Mouse (Mus musculus) liver, embryonic 12.5 days (tissue): Measurements from ENCODE around the gene Fhit. TPM values are rescaled to one million over a fixed set of nuclear protein-coding genes. Genes with fewer than 3 reads are reported as not detected.
A peak's percentile ranks its signal among the peaks of the same experiment; 100 is the strongest.

Experiments used
- ATAC-seq: fragments of 200-750 bp; cut with Nextera tagmentation; 2 replicates; pipeline ENCODE4 v1.8.0; 2017; ENCODE audit warnings: moderate number of reproducible peaks, mild to moderate bottlenecking, moderate library complexity
- H3K27ac ChIP-seq: fragments of 300-500 bp; sonication (generic); 2 replicates; pipeline ENCODE4 v1.5.1; 2016; ENCODE audit warnings: mild to moderate bottlenecking
- H3K27me3 ChIP-seq: fragments of 300-500 bp; sonication (generic); replicated peaks from 2 replicates; pipeline ENCODE4 v1.6.1; 2016; ENCODE audit warnings: mild to moderate bottlenecking, moderate library complexity
- H3K36me3 ChIP-seq: fragments of 300-500 bp; sonication (generic); 2 replicates; pipeline ENCODE4 v1.6.1; 2016; ENCODE audit warnings: mild to moderate bottlenecking, moderate library complexity
- H3K4me1 ChIP-seq: fragments of 300-500 bp; sonication (generic); 2 replicates; pipeline ENCODE4 v1.6.1; 2016
- H3K4me2 ChIP-seq: fragments of 300-500 bp; sonication (generic); 2 replicates; pipeline ENCODE4 v1.6.1; 2016; ENCODE audit warnings: mild to moderate bottlenecking, moderate library complexity
- H3K4me3 ChIP-seq: fragments of 300-500 bp; sonication (generic); 2 replicates; pipeline ENCODE4 v1.5.1; 2016; ENCODE audit warnings: mild to moderate bottlenecking, moderate library complexity
- H3K9ac ChIP-seq: fragments of 300-500 bp; sonication (generic); 2 replicates; pipeline ENCODE4 v1.6.1; 2016; ENCODE audit warnings: mild to moderate bottlenecking, moderate library complexity
- H3K9me3 ChIP-seq: fragments of 300-500 bp; sonication (generic); replicated peaks from 2 replicates; pipeline ENCODE4 v1.6.1; 2016; ENCODE audit warnings: mild to moderate bottlenecking, moderate library complexity
- WGBS: fragments of 180-500 bp; shearing (Covaris S2); methylation state at CpG from one replicate; pipeline ENCODE4 v1.1.7; 2016; ENCODE audit not compliant: insufficient replicate concordance; 5-methylcytosine and 5-hydroxymethylcytosine counted together
- polyA plus RNA-seq: library from polyadenylated mRNA; unstranded; fragments of >200 nt; fragmentation: Nextera tagmentation; extraction: Ambion mirVana; gene quantifications from 2 replicates; pipeline ENCODE4 v1.2.1, GENCODE M21; 2016

The Fhit gene
- polyA plus RNA-seq, 1 experiment from 2014 or later: 2.1 TPM

DNA sequence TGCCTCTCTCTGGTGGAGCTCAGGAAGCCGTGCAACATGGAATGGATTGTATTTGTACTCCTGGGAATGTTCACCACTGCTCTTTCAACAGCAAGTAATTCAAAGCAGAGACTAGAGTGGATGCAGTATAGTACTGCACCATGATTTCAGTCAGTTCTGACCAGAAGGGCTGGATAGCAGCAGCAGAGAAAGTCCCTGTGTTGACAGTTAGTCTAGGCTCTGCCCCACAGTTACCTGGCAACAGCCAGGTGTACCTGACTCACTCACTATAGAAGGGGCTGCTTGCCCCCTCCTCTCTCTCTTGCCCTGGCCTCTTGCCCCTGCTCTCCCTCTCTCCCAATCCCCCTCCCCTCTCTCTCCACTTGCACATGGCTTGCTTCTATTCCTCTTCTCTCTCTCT is 1542.0 kb downstream of the Fhit start:
- no peaks in the 10 kb centered on the region for H3K27me3 ChIP-seq
- H3K9ac ChIP-seq: no peak overlapping the region
- WGBS: 56% methylated on average over 1 of the region's 1 CpGs
- no peak for ATAC-seq
- no peaks in the 10 kb centered on the region for H3K9me3 ChIP-seq
- H3K27ac ChIP-seq: no peak overlapping the region
- H3K4me2 ChIP-seq: no peak overlapping the region
- H3K4me3 ChIP-seq: no peak overlapping the region
- no peaks in the 10 kb centered on the region for H3K36me3 ChIP-seq
- H3K4me1 ChIP-seq: no peaks in the 10 kb centered on the region

DNA sequence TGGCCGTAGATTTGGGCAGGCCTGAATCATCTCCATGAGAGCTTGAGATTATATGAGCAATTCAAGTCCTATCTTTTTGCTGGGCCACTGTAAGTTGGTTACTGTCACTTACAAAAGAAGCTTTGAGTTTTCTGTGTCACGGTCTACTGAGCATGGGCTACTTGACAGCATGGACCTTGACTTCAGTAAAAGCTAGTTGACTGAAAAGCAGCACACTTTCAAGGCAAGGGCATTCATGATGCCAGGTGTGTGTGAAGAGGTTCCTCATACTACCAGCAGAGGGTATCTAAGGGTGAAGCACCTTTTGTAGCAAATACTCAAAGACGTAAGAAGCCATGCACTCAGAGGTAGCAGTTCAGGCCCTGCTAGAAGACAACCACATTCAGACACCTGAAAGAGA is 1548.7 kb downstream of the Fhit start:
- H3K36me3 ChIP-seq: no peaks in the 10 kb centered on the region
- H3K4me2 ChIP-seq: no peak overlapping the region
- H3K9me3 ChIP-seq: no peaks in the 10 kb centered on the region
- ATAC-seq: no peak
- H3K4me1 ChIP-seq: no peaks in the 10 kb centered on the region
- WGBS: 78% methylated on average over 3 of the region's 3 CpGs
- no peaks in the 10 kb centered on the region for H3K27me3 ChIP-seq
- no peak overlapping the region for H3K9ac ChIP-seq
- H3K4me3 ChIP-seq: no peak overlapping the region
- H3K27ac ChIP-seq: no peak overlapping the region

GRCm38 (mm10) chr14:9609120-9609519 is 1552.7 kb downstream of the Fhit start:
- Histone ChIP-seq H3K9ac (no peak overlapping the region), H3K4me2 (no peak overlapping the region), H3K27me3 (no peaks in the 10 kb centered on the region), H3K4me3 (no peak overlapping the region), H3K36me3 (no peaks in the 10 kb centered on the region), H3K4me1 (no peaks in the 10 kb centered on the region), H3K27ac (no peak overlapping the region), H3K9me3 (no peaks in the 10 kb centered on the region)
- 46% methylated on average over 7 of the region's 7 CpGs for WGBS
- no peak for ATAC-seq

DNA sequence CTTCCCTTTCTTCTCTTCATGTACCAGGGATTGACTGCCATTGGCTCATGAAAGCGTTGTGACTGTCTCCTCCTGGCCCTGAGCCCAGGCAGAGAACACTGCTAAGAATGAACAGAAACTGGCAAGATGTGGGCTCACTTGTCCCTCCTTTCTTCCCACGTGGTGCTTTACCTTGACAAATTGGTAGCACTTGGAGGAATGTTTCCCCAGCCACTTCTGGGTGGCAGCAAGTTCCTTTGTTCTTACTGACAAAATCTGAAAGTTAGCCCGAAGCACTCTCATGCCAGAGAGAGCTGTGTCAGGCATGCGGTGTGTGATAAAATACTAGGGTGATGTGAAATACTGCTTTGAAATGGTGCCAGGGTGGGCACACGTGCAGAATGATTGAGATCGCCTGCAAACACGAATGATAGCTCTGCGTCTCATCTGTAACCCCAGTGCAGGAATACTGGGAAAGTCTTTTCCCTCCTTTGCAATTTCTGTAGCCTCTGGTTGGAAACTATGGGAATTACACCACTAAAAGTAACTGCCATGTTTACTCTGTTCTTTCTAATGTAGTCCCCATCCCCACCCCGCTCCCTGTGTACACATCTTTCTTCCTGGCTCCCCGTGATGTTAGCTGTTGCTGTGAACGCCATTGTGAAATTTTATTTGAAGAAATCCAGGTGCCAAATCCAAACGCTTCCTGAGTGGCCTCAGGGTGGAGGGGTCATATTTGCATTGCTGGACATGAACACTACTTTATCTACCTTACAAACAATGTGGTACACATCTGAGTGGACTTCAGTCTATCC is 1555.1 kb downstream of the Fhit start:
- no peak overlapping the region for H3K4me2 ChIP-seq
- H3K4me1 ChIP-seq: no peaks in the 10 kb centered on the region
- no peaks in the 10 kb centered on the region for H3K36me3 ChIP-seq
- no peak overlapping the region for H3K9ac ChIP-seq
- no peaks in the 10 kb centered on the region for H3K9me3 ChIP-seq
- no peak overlapping the region for H3K4me3 ChIP-seq
- no peak overlapping the region for H3K27ac ChIP-seq
- peak; percentile 42; the same call in 1 of the 2 replicates for ATAC-seq
- 65% methylated on average over 12 of the region's 12 CpGs for WGBS
- H3K27me3 ChIP-seq: no peaks in the 10 kb centered on the region

- Histone ChIP-seq H3K9me3 (no peaks in the 10 kb centered on the region), H3K9ac (no peak overlapping the region), H3K4me3 (no peak overlapping the region), H3K4me1 (no peaks in the 10 kb centered on the region), H3K36me3 (no peaks in the 10 kb centered on the region), H3K27me3 (no peaks in the 10 kb centered on the region), H3K4me2 (no peak overlapping the region), H3K27ac (no peak overlapping the region)
- no peak for ATAC-seq
Measured at GRCm38 (mm10) chr14:9600271-9600670, 1561.6 kb downstream of the Fhit start.

GRCm38 (mm10) chr14:9597460-9597977 is 1564.3 kb downstream of the Fhit start:
- no peak overlapping the region for H3K9ac ChIP-seq
- no peaks in the 10 kb centered on the region for H3K9me3 ChIP-seq
- no peak for ATAC-seq
- no peak overlapping the region for H3K4me2 ChIP-seq
- no peak overlapping the region for H3K4me3 ChIP-seq
- no peaks in the 10 kb centered on the region for H3K4me1 ChIP-seq
- H3K36me3 ChIP-seq: no peaks in the 10 kb centered on the region
- H3K27me3 ChIP-seq: no peaks in the 10 kb centered on the region
- WGBS: 53% methylated on average over 5 of the region's 5 CpGs
- H3K27ac ChIP-seq: no peak overlapping the region

GRCm38 (mm10) chr14:9589121-9589520 is 1572.7 kb downstream of the Fhit start:
- H3K9ac ChIP-seq: no peak overlapping the region
- H3K27ac ChIP-seq: no peak overlapping the region
- WGBS: 50% methylated on average over 1 of the region's 1 CpGs
- no peak overlapping the region for H3K4me2 ChIP-seq
- no peaks in the 10 kb centered on the region for H3K4me1 ChIP-seq
- H3K27me3 ChIP-seq: no peaks in the 10 kb centered on the region
- no peak overlapping the region for H3K4me3 ChIP-seq
- no peak for ATAC-seq
- no peaks in the 10 kb centered on the region for H3K9me3 ChIP-seq
- H3K36me3 ChIP-seq: no peaks in the 10 kb centered on the region

GRCm38 (mm10) chr14:9587900-9588299 is 1573.9 kb downstream of the Fhit start:
- ATAC-seq: no peak
- WGBS: 77% methylated on average over 4 of the region's 4 CpGs

GRCm38 (mm10) chr14:9583227-9584155 is 1578.3 kb downstream of the Fhit start:
- H3K9ac ChIP-seq: no peak overlapping the region
- H3K27ac ChIP-seq: no peak overlapping the region
- 70% methylated on average over 8 of the region's 8 CpGs for WGBS
- H3K9me3 ChIP-seq: no peaks in the 10 kb centered on the region
- H3K4me2 ChIP-seq: no peak overlapping the region
- no peaks in the 10 kb centered on the region for H3K27me3 ChIP-seq
- H3K4me1 ChIP-seq: no peaks in the 10 kb centered on the region
- ATAC-seq: no peak
- H3K4me3 ChIP-seq: no peak overlapping the region
- H3K36me3 ChIP-seq: no peaks in the 10 kb centered on the region

More at GRCm38 (mm10) chr14:9587900-9588299, 1573.9 kb downstream of the Fhit start:
- H3K27ac ChIP-seq: no peak overlapping the region
- H3K4me1 ChIP-seq: no peaks in the 10 kb centered on the region
- H3K9me3 ChIP-seq: no peaks in the 10 kb centered on the region
- H3K27me3 ChIP-seq: no peaks in the 10 kb centered on the region
- no peak overlapping the region for H3K4me2 ChIP-seq
- no peak overlapping the region for H3K4me3 ChIP-seq
- H3K36me3 ChIP-seq: no peaks in the 10 kb centered on the region
- no peak overlapping the region for H3K9ac ChIP-seq

- no peak overlapping the region for H3K4me2 ChIP-seq
- no peak overlapping the region for H3K4me3 ChIP-seq
- ATAC-seq: no peak
- H3K36me3 ChIP-seq: no peaks in the 10 kb centered on the region
- H3K27me3 ChIP-seq: no peaks in the 10 kb centered on the region
- WGBS: 64% methylated on average over 5 of the region's 5 CpGs
- no peak overlapping the region for H3K27ac ChIP-seq
- no peak overlapping the region for H3K9ac ChIP-seq
- H3K4me1 ChIP-seq: no peaks in the 10 kb centered on the region
- H3K9me3 ChIP-seq: no peaks in the 10 kb centered on the region
Measured at GRCm38 (mm10) chr14:9556333-9556732, 1605.5 kb downstream of the Fhit start.

DNA sequence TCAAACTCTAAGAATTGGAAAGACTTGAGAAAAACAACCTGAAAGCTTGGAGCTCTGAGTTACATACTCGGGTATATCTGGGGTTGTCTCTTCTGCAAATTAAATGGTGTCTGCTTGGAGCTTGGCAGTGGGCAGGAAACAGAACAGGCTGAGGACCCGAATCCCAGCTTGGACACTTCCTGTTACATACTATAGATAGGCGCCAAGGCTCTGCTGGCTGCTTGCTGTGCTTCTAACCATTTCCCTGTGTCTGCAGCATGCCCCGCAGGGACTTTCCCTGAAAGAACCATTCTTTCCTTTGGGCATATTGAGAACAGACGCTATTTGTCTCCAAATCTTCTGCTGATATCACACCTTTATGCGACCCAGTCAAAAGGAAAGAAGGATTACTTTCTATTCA is 1606.0 kb downstream of the Fhit start:
- H3K9me3 ChIP-seq: no peaks in the 10 kb centered on the region
- H3K4me3 ChIP-seq: no peak overlapping the region
- H3K27me3 ChIP-seq: no peaks in the 10 kb centered on the region
- H3K36me3 ChIP-seq: no peaks in the 10 kb centered on the region
- H3K9ac ChIP-seq: no peak overlapping the region
- H3K4me1 ChIP-seq: no peaks in the 10 kb centered on the region
- no peak overlapping the region for H3K4me2 ChIP-seq
- ATAC-seq: no peak
- 20% methylated on average over 6 of the region's 6 CpGs for WGBS
- H3K27ac ChIP-seq: no peak overlapping the region

DNA sequence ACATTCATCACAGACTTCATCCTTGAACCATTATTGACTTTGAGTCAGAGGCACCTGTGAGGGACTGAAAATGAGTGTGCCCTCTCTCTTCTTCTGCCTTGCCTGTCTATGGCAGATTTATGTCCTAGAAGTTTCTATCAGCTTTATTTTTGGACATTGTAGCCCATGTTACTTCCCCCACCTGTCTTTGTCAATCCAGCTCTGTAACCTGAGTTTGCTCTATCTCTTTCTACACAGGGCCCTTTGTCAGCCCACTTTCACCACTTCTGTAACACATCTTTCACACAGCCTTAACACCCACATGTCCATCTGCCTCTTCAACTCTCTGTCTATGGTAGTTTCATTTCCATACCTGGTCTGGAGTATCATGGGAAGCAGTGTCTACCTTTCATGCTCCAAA is 1609.7 kb downstream of the Fhit start:
- H3K4me1 ChIP-seq: no peaks in the 10 kb centered on the region
- no peak for ATAC-seq
- H3K27ac ChIP-seq: no peak overlapping the region
- no peaks in the 10 kb centered on the region for H3K27me3 ChIP-seq
- H3K9me3 ChIP-seq: no peaks in the 10 kb centered on the region
- no peak overlapping the region for H3K9ac ChIP-seq
- no peaks in the 10 kb centered on the region for H3K36me3 ChIP-seq
- no peak overlapping the region for H3K4me3 ChIP-seq
- no peak overlapping the region for H3K4me2 ChIP-seq
